Mouse (Mus musculus): ENCODE measurements at regions not wholly inside any gene's neighbourhood (a gene's known extent, or its start where the extent isn't known, plus 50 kb on each side); places are given as distances from the start of the nearest gene placed in this dataset.
A peak's percentile ranks its signal among the peaks of the same experiment; 100 is the strongest.

- Histone ChIP-seq H3K4me3 (replicated peaks in 1 of 3; ENCODE audit: low read depth in 2 of 3, low read length in 2 of 3, poor library complexity in 1 of 3) (peak overlapping the region in 2 of 3 experiments; percentile 12 to 29), H3K4me1 (ENCODE audit: control insufficient read depth in 1 of 2, insufficient read depth in 2 of 2) (peaks cover 14 to 37% of the 10 kb centered on the region in 2 experiments), H3K79me2 (replicated peaks; ENCODE audit: control insufficient read depth, extremely low read depth, insufficient read depth, poor library complexity, severe bottlenecking) (no peaks in the 10 kb centered on the region), H3K9ac (ENCODE audit: insufficient read depth, low read depth) (peak overlapping the region; percentile 81), H3K9me3 (replicated peaks; ENCODE audit: low read length) (no peaks in the 10 kb centered on the region), H3K27me3 (replicated peaks) (no peaks in the 10 kb centered on the region), H3K27ac (ENCODE audit: insufficient read depth, low read depth) (peak overlapping the region; percentile 98), H3K36me3 (replicated peaks in 1 of 2; ENCODE audit: control insufficient read depth in 1 of 2, insufficient read depth in 1 of 2, low read length in 1 of 2) (no peaks in the 10 kb centered on the region), H3K4me2 (ENCODE audit: insufficient read depth, low read depth, poor library complexity, severe bottlenecking) (peak overlapping the region; percentile 82)
- TF ChIP-seq MEF2A (IDR thresholded peaks at IDR 0.05; ENCODE audit: borderline replicate concordance, low read depth, low read length) (peak; percentile 38; the same call in 1 of the 2 replicates), SIN3A (IDR thresholded peaks at IDR 0.05; ENCODE audit: low read length) (peak; percentile 10; the same call in 1 of the 2 replicates), TCF12 (IDR thresholded peaks at IDR 0.05; ENCODE audit: low read depth, low read length) (peak; percentile 39; the same call in 1 of the 2 replicates), ZMIZ1 (IDR thresholded peaks at IDR 0.05; ENCODE audit: low read depth, low read length) (no peak), TBP (conservative IDR thresholded peaks at IDR 0.05; ENCODE audit: low read depth, low read length) (0 out of 2 replicates have a peak, but pooled peaks have one; percentile 23)
- in situ Hi-C loops (cut with MboI; ENCODE audit: low pct_ligation_motif_present, low pct_unique_long_range_greater_than_20kb, low sequenced_read_pairs) (no loop called here), dilution Hi-C loops (cut with MboI; ENCODE audit: extremely low pct_ligation_motif_present, extremely low pct_unique_long_range_greater_than_20kb, low sequenced_read_pairs) (no loop called here)
- no peak for DNase-seq (ENCODE audit: extremely low read depth)
Measured at GRCm38 (mm10) chr7:73596415-73596814, 54.8 kb upstream of the Chd2 start.

GRCm38 (mm10) chr7:73595860-73596259 lies 54.2 kb upstream of the Chd2 start:
- H3K9ac ChIP-seq (ENCODE audit: insufficient read depth, low read depth), result peak overlapping the region; percentile 81
- no peaks in the 10 kb centered on the region for H3K79me2 ChIP-seq (replicated peaks; ENCODE audit: control insufficient read depth, extremely low read depth, insufficient read depth, poor library complexity, severe bottlenecking)
- DNase-seq (ENCODE audit: extremely low read depth), result peak; percentile 54
- H3K4me3 ChIP-seq (replicated peaks in 1 of 3; ENCODE audit: low read depth in 2 of 3, low read length in 2 of 3, poor library complexity in 1 of 3), result peak overlapping the region; percentile 12 to 29 (median 29)
- no peaks in the 10 kb centered on the region for H3K27me3 ChIP-seq (replicated peaks)
- dilution Hi-C loops (cut with MboI; ENCODE audit: extremely low pct_ligation_motif_present, extremely low pct_unique_long_range_greater_than_20kb, low sequenced_read_pairs) (no loop called here), in situ Hi-C loops (cut with MboI; ENCODE audit: low pct_ligation_motif_present, low pct_unique_long_range_greater_than_20kb, low sequenced_read_pairs) (no loop called here)
- H3K36me3 ChIP-seq (replicated peaks in 1 of 2; ENCODE audit: control insufficient read depth in 1 of 2, insufficient read depth in 1 of 2, low read length in 1 of 2), result no peaks in the 10 kb centered on the region
- peak overlapping the region; percentile 98 for H3K27ac ChIP-seq (ENCODE audit: insufficient read depth, low read depth)
- H3K4me1 ChIP-seq (ENCODE audit: control insufficient read depth in 1 of 2, insufficient read depth in 2 of 2), result peaks cover 12 to 31% of the 10 kb centered on the region in 2 experiments
- H3K9me3 ChIP-seq (replicated peaks; ENCODE audit: low read length), result no peaks in the 10 kb centered on the region
- peak overlapping the region; percentile 82 for H3K4me2 ChIP-seq (ENCODE audit: insufficient read depth, low read depth, poor library complexity, severe bottlenecking)
- peak; percentile 31; the same call in 1 of the 2 replicates for TF ChIP-seq IRF4 (IDR thresholded peaks at IDR 0.05; ENCODE audit: low read depth, low read length)
- TF ChIP-seq MYC (IDR thresholded peaks at IDR 0.05; ENCODE audit: low read depth, low read length), result no peak
- TF ChIP-seq CHD2 (IDR thresholded peaks at IDR 0.05; ENCODE audit: low read length), result no peak
- TF ChIP-seq JUND (conservative IDR thresholded peaks at IDR 0.05; ENCODE audit: low read depth, low read length), result 0 out of 2 replicates have a peak, but pooled peaks have one; percentile 29
- peak; percentile 11; the same call in 1 of the 2 replicates for TF ChIP-seq HCFC1 (IDR thresholded peaks at IDR 0.05; ENCODE audit: low read depth, low read length)
- no peak for TF ChIP-seq ZC3H11A (IDR thresholded peaks at IDR 0.05; ENCODE audit: low read depth, low read length)
- no peak for TF ChIP-seq MAFK (IDR thresholded peaks at IDR 0.05; ENCODE audit: insufficient replicate concordance, low read length)
- peak; percentile 59; the same call in 1 of the 2 replicates for TF ChIP-seq SIN3A (IDR thresholded peaks at IDR 0.05; ENCODE audit: low read length)
- TF ChIP-seq CTCF (conservative IDR thresholded peaks at IDR 0.05 in 1 of 2, IDR thresholded peaks at IDR 0.05 in 1 of 2; ENCODE audit: low read depth in 2 of 2, low read length in 2 of 2), result no peak
- 0 out of 2 replicates have a peak, but pooled peaks have one; percentile 8 for TF ChIP-seq JUN (IDR thresholded peaks at IDR 0.05; ENCODE audit: insufficient read depth, low read depth, low read length)
- no peak for TF ChIP-seq KAT2A (IDR thresholded peaks at IDR 0.05; ENCODE audit: insufficient replicate concordance, low read length)
- no peak for TF ChIP-seq ZMIZ1 (IDR thresholded peaks at IDR 0.05; ENCODE audit: low read depth, low read length)
- no peak; the same call in 1 of the 2 replicates for TF ChIP-seq EP300 (IDR thresholded peaks at IDR 0.05; ENCODE audit: low read length)
- no peak for TF ChIP-seq E2F4 (IDR thresholded peaks at IDR 0.05; ENCODE audit: insufficient replicate concordance, low read depth, low read length)
- no peak for TF ChIP-seq POLR2A (IDR thresholded peaks at IDR 0.05; ENCODE audit: low read depth, low read length)
- TF ChIP-seq GABPA (IDR thresholded peaks at IDR 0.05; ENCODE audit: insufficient replicate concordance, low read depth, low read length), result no peak
- no peak for TF ChIP-seq BHLHE40 (IDR thresholded peaks at IDR 0.05; ENCODE audit: low read depth, low read length)
- peak; percentile 14; the same call in 1 of the 2 replicates for TF ChIP-seq TCF12 (IDR thresholded peaks at IDR 0.05; ENCODE audit: low read depth, low read length)
- TF ChIP-seq RAD21 (IDR thresholded peaks at IDR 0.05; ENCODE audit: low read depth, low read length), result no peak
- TF ChIP-seq SMC3 (IDR thresholded peaks at IDR 0.05; ENCODE audit: low read depth, low read length), result 0 out of 2 replicates have a peak, but pooled peaks have one; percentile 7
- TF ChIP-seq MEF2A (IDR thresholded peaks at IDR 0.05; ENCODE audit: borderline replicate concordance, low read depth, low read length), result peak; percentile 45
- TF ChIP-seq RCOR1 (conservative IDR thresholded peaks at IDR 0.05; ENCODE audit: low read depth, low read length), result no peak
- no peak for TF ChIP-seq MAZ (IDR thresholded peaks at IDR 0.05; ENCODE audit: low read depth, low read length)
- no peak for TF ChIP-seq ETS1 (conservative IDR thresholded peaks at IDR 0.05; ENCODE audit: low read depth, low read length)
- TF ChIP-seq NRF1 (IDR thresholded peaks at IDR 0.05; ENCODE audit: low read depth, low read length), result 0 out of 2 replicates have a peak, but pooled peaks have one; percentile 19
- no peak for TF ChIP-seq TBP (conservative IDR thresholded peaks at IDR 0.05; ENCODE audit: low read depth, low read length)
- no peak for TF ChIP-seq USF2 (conservative IDR thresholded peaks at IDR 0.05; ENCODE audit: low read depth, low read length)
- no peak for TF ChIP-seq ZKSCAN1 (IDR thresholded peaks at IDR 0.05; ENCODE audit: borderline replicate concordance, low read depth, low read length)
- no peak for TF ChIP-seq ELF1 (IDR thresholded peaks at IDR 0.05; ENCODE audit: low read depth, low read length)
- TF ChIP-seq ZNF384 (IDR thresholded peaks at IDR 0.05; ENCODE audit: low read depth, low read length), result no peak
- no peak for TF ChIP-seq NELFE (IDR thresholded peaks at IDR 0.05; ENCODE audit: low read depth, low read length)

Data from CH12.LX (cell line).